ENCODE assay signal across 7 mouse cellular contexts in the genomic region with DNA sequence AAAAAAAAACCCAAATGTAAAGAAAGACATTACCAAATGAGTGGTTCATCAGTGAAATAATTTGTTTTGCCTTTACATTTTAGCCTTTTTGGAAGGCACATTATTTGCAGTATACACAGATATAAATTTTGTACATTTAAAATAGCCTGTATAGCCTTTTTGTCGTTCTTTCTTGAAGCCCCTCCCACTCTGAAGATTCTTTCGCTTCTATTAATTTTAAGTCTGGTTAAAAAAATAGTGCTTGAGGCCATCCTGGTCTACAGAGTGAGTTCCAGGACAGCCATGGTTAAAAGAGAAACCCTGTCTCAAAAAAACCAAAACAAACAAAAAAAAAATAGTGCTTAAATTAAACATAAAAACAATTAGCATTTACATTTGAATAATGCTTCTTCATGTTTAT. TPM values are rescaled to one million over a fixed set of nuclear protein-coding genes. Genes with fewer than 3 reads are reported as not detected.
DNase-seq lines count a peak whose midpoint lies in the region; ATAC-seq and TF ChIP-seq lines count a peak whose summit lies in the region.

No protein-coding gene starts in this region.

- H3K4me1 ChIP-seq in lung, embryonic 14.5 days (ENCODE audit: insufficient read depth), result no peaks in the 10 kb centered on the region
- H3K4me1 ChIP-seq in embryonic facial prominence, embryonic 14.5 days (ENCODE audit: control insufficient read depth, insufficient read depth, low read length), result peaks cover 4% of the 10 kb centered on the region; the same call in 1 of the 2 replicates
- H3K4me1 ChIP-seq in intestine, postnatal 0 days (replicated peaks; ENCODE audit: control insufficient read depth, insufficient read depth, low read length), result peaks cover 15% of the 10 kb centered on the region
- H3K4me1 ChIP-seq in neural tube, embryonic 15.5 days, result peaks cover 8% of the 10 kb centered on the region

- no peak for DNase-seq in lung, embryonic 14.5 days
- no peak for DNase-seq in lung, postnatal 25 days (ENCODE audit: low spot score)
- no peak for DNase-seq in embryonic facial prominence, embryonic 14.5 days (ENCODE audit: low spot score)
- no peak for DNase-seq in thymus, postnatal 14 days
- DNase-seq in right cerebral cortex, postnatal 4 days, result no peak

- H3K9me3 ChIP-seq in lung, embryonic 14.5 days (ENCODE audit: low read depth, low read length), result no peaks in the 10 kb centered on the region
- no peaks in the 10 kb centered on the region for H3K9me3 ChIP-seq in embryonic facial prominence, embryonic 14.5 days (ENCODE audit: control insufficient read depth, low read length)
- H3K9me3 ChIP-seq in intestine, postnatal 0 days (ENCODE audit: control insufficient read depth), result no peaks in the 10 kb centered on the region
- H3K9me3 ChIP-seq in neural tube, embryonic 15.5 days (replicated peaks), result no peaks in the 10 kb centered on the region

- no peaks in the 10 kb centered on the region for H3K36me3 ChIP-seq in lung, embryonic 14.5 days (ENCODE audit: insufficient read depth)
- H3K36me3 ChIP-seq in embryonic facial prominence, embryonic 14.5 days (ENCODE audit: control insufficient read depth, insufficient read depth, low read length), result no peaks in the 10 kb centered on the region
- no peaks in the 10 kb centered on the region for H3K36me3 ChIP-seq in intestine, postnatal 0 days (ENCODE audit: control insufficient read depth, insufficient read depth)
- no peaks in the 10 kb centered on the region for H3K36me3 ChIP-seq in neural tube, embryonic 15.5 days

- TF ChIP-seq CTCF in lung, embryonic 14.5 days (IDR thresholded peaks at IDR 0.05; ENCODE audit: low read depth), result no peak
- TF ChIP-seq CTCF in intestine, postnatal 0 days (IDR thresholded peaks at IDR 0.05; ENCODE audit: low read depth), result no peak

- 18% methylated on average over 2 of the region's 2 CpGs for WGBS in lung, embryonic 14.5 days
- 29% methylated on average over 2 of the region's 2 CpGs for WGBS in embryonic facial prominence, embryonic 14.5 days
- 5% methylated on average over 2 of the region's 2 CpGs for WGBS in intestine, postnatal 0 days
- 18% methylated on average over 2 of the region's 2 CpGs for WGBS in neural tube, embryonic 15.5 days

- H3K4me2 ChIP-seq in lung, embryonic 14.5 days, result peak overlapping the region; percentile 78
- H3K4me2 ChIP-seq in embryonic facial prominence, embryonic 14.5 days (ENCODE audit: low read depth, low read length), result peak overlapping the region; percentile 74
- H3K4me2 ChIP-seq in intestine, postnatal 0 days (replicated peaks; ENCODE audit: low read depth), result peak overlapping the region; percentile 83
- peak overlapping the region; percentile 73 for H3K4me2 ChIP-seq in neural tube, embryonic 15.5 days

- peak overlapping the region; percentile 72; the same call in 1 of the 2 replicates for H3K9ac ChIP-seq in lung, embryonic 14.5 days
- peak overlapping the region; percentile 67 for H3K9ac ChIP-seq in embryonic facial prominence, embryonic 14.5 days (ENCODE audit: low read depth, low read length)
- H3K9ac ChIP-seq in intestine, postnatal 0 days (ENCODE audit: low read depth, low read length), result no peak overlapping the region; the same call in 1 of the 2 replicates
- no peak overlapping the region for H3K9ac ChIP-seq in neural tube, embryonic 15.5 days (replicated peaks)

- no peak overlapping the region for H3K27ac ChIP-seq in lung, embryonic 14.5 days (ENCODE audit: low read depth)
- peak overlapping the region; percentile 92; the same call in 1 of the 2 replicates for H3K27ac ChIP-seq in embryonic facial prominence, embryonic 14.5 days (replicated peaks; ENCODE audit: low read depth, low read length)
- peak overlapping the region; percentile 97; the same call in 1 of the 2 replicates for H3K27ac ChIP-seq in intestine, postnatal 0 days (ENCODE audit: low read depth, low read length)
- peak overlapping the region; percentile 97 for H3K27ac ChIP-seq in neural tube, embryonic 15.5 days (replicated peaks)

- ATAC-seq in lung, embryonic 14.5 days (ENCODE audit: insufficient read depth), result no peak
- no peak for ATAC-seq in embryonic facial prominence, embryonic 14.5 days (ENCODE audit: low read depth)
- ATAC-seq in intestine, postnatal 0 days, result no peak
- ATAC-seq in neural tube, embryonic 15.5 days (ENCODE audit: low FRiP score), result no peak

- H3K4me3 ChIP-seq in lung, embryonic 14.5 days (ENCODE audit: low read depth, low read length), result peak overlapping the region; percentile 72
- H3K4me3 ChIP-seq in embryonic facial prominence, embryonic 14.5 days (ENCODE audit: low read depth, low read length), result peak overlapping the region; percentile 63
- peak overlapping the region; percentile 61 for H3K4me3 ChIP-seq in intestine, postnatal 0 days (ENCODE audit: low read depth, low read length)
- peak overlapping the region; percentile 77 for H3K4me3 ChIP-seq in neural tube, embryonic 15.5 days (replicated peaks)

- H3K27me3 ChIP-seq in lung, embryonic 14.5 days (ENCODE audit: insufficient read depth, low read length), result no peaks in the 10 kb centered on the region
- H3K27me3 ChIP-seq in embryonic facial prominence, embryonic 14.5 days (replicated peaks; ENCODE audit: control insufficient read depth, insufficient read depth, low read length), result no peaks in the 10 kb centered on the region
- no peaks in the 10 kb centered on the region for H3K27me3 ChIP-seq in intestine, postnatal 0 days (replicated peaks; ENCODE audit: control insufficient read depth, insufficient read depth, low read length)
- H3K27me3 ChIP-seq in neural tube, embryonic 15.5 days (replicated peaks), result no peaks in the 10 kb centered on the region

RNA-seq across cellular contexts. Expression of gene Cct8l1, which starts 14.8 kb away (rescaled TPM):
- polyA plus RNA-seq in lung, embryonic 14.5 days (2014; fragmentation: Nextera tagmentation; extraction: Ambion mirVana), result 0.09 TPM in 1 of 2 replicates, not detected in the other
- not detected in 2 replicates for polyA plus RNA-seq in embryonic facial prominence, embryonic 14.5 days (2014; fragmentation: Nextera tagmentation; extraction: Ambion mirVana)
- 0.09 and 0.26 TPM in 2 replicates for polyA plus RNA-seq in intestine, postnatal 0 days (2015; fragmentation: Nextera tagmentation; extraction: Ambion mirVana)
- 0.11 and 0.22 TPM in 2 replicates for polyA plus RNA-seq in neural tube, embryonic 15.5 days (2015; fragmentation: Nextera tagmentation; extraction: Ambion mirVana)

RNA-seq across cellular contexts. Expression of gene Kmt2c, which starts 32.0 kb away (rescaled TPM):
- 17.2 and 18.3 TPM in 2 replicates for polyA plus RNA-seq in lung, embryonic 14.5 days (2014; fragmentation: Nextera tagmentation; extraction: Ambion mirVana)
- 19.9 and 20.0 TPM in 2 replicates for polyA plus RNA-seq in embryonic facial prominence, embryonic 14.5 days (2014; fragmentation: Nextera tagmentation; extraction: Ambion mirVana)
- polyA plus RNA-seq in intestine, postnatal 0 days (2015; fragmentation: Nextera tagmentation; extraction: Ambion mirVana), result 7.0 and 7.7 TPM in 2 replicates
- 13.9 and 14.0 TPM in 2 replicates for polyA plus RNA-seq in neural tube, embryonic 15.5 days (2015; fragmentation: Nextera tagmentation; extraction: Ambion mirVana)

Comparison
In these comparisons a context has a peak if more than half of its experiments do, and no peak if none do; other contexts are left out.
1. H3K9ac ChIP-seq: peak in lung, embryonic 14.5 days (single experiment) and embryonic facial prominence, embryonic 14.5 days (single experiment); none in intestine, postnatal 0 days (single experiment) and neural tube, embryonic 15.5 days (single experiment).
2. Peak in every context shown above with its lines, with median percentiles within 50 percentile points of each other: H3K4me2 ChIP-seq and H3K4me3 ChIP-seq.